Comparison of ENCODE assay signal across 18 mouse cellular contexts in the genomic region with DNA sequence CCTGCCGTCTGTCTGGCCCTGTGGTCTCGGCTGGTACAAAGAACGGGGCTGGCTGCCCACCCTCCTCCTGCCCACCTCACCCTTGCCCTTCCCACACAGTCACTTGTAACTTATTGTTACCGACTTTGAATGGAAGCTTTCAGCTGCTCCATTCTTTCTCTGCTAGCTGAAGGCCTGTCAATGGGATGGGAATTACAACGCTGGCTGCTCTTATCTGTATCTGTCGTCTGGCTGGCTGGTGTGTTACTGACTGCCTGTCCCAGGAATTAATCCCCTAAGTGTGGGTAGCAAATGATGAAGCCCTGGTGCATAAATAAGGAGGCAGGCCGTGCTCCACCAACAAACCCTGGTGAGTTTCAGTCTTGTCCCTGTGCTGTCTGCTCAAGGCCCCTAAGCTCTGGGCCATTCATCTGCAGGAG. TPM values are rescaled to one million over a fixed set of nuclear protein-coding genes. Genes with fewer than 3 reads are reported as not detected.
DNase-seq lines count a peak whose midpoint lies in the region; ATAC-seq and TF ChIP-seq lines count a peak whose summit lies in the region.
"Had no signal": no experiment of that assay in that cellular context is flagged by ENCODE, and none has a peak within 500 bp of the region (broad histone marks: within the 10 kb centered on the region; RNA-seq: fewer than 3 reads in every experiment).

No protein-coding gene starts in this region.

- TF ChIP-seq CTCF in cerebellum, adult 2 months (IDR thresholded peaks at IDR 0.05; ENCODE audit: borderline replicate concordance, insufficient read depth, low read depth, low read length) = no peak

- TF ChIP-seq POLR2A in cerebellum, adult 2 months (IDR thresholded peaks at IDR 0.05; ENCODE audit: borderline replicate concordance, insufficient read depth, low read length) = no peak

- ATAC-seq in heart, embryonic 11.5 days (replicated peaks; ENCODE audit: insufficient number of reproducible peaks, low FRiP score, low TSS enrichment) = no peak
- peak; percentile 66 for ATAC-seq in forebrain, embryonic 13.5 days
- ATAC-seq in midbrain, embryonic 11.5 days (ENCODE audit: low FRiP score) = peak; percentile 87
- ATAC-seq in erythroblast, adult 5-6 weeks (replicated peaks; ENCODE audit: low FRiP score, poor library complexity, severe bottlenecking) = no peak
- ATAC-seq: Patski had no signal

- no peaks in the 10 kb centered on the region for H3K27me3 ChIP-seq in heart, embryonic 11.5 days (ENCODE audit: control insufficient read depth, insufficient read depth, low read length)
- no peaks in the 10 kb centered on the region for H3K27me3 ChIP-seq in forebrain, embryonic 13.5 days
- no peaks in the 10 kb centered on the region for H3K27me3 ChIP-seq in midbrain, embryonic 11.5 days (ENCODE audit: control insufficient read depth, insufficient read depth, low read length)
- no peaks in the 10 kb centered on the region for H3K27me3 ChIP-seq in cerebellum, adult 2 months (ENCODE audit: control insufficient read depth, insufficient read depth, low read length)
- H3K27me3 ChIP-seq: embryonic facial prominence, embryonic 15.5 days; liver, embryonic 15.5 days; stomach, embryonic 15.5 days had no signal

- no peaks in the 10 kb centered on the region for H3K9me3 ChIP-seq in heart, embryonic 11.5 days (replicated peaks; ENCODE audit: control insufficient read depth, low read length)
- no peaks in the 10 kb centered on the region for H3K9me3 ChIP-seq in forebrain, embryonic 13.5 days (replicated peaks)
- H3K9me3 ChIP-seq in midbrain, embryonic 11.5 days (ENCODE audit: control insufficient read depth, low read length) = no peaks in the 10 kb centered on the region
- H3K9me3 ChIP-seq: embryonic facial prominence, embryonic 15.5 days; liver, embryonic 15.5 days; stomach, embryonic 15.5 days had no signal

- no peak overlapping the region for H3K9ac ChIP-seq in heart, embryonic 11.5 days (ENCODE audit: low read depth, low read length)
- H3K9ac ChIP-seq in forebrain, embryonic 13.5 days = no peak overlapping the region
- H3K9ac ChIP-seq in midbrain, embryonic 11.5 days (ENCODE audit: low read length) = no peak overlapping the region
- H3K9ac ChIP-seq: embryonic facial prominence, embryonic 15.5 days; liver, embryonic 15.5 days; stomach, embryonic 15.5 days had no signal

- H3K4me2 ChIP-seq in heart, embryonic 11.5 days = no peak overlapping the region
- peak overlapping the region; percentile 28 for H3K4me2 ChIP-seq in forebrain, embryonic 13.5 days
- H3K4me2 ChIP-seq in midbrain, embryonic 11.5 days = no peak overlapping the region
- H3K4me2 ChIP-seq: embryonic facial prominence, embryonic 15.5 days; liver, embryonic 15.5 days; stomach, embryonic 15.5 days had no signal

- H3K4me3 ChIP-seq in heart, embryonic 11.5 days (ENCODE audit: low read depth, low read length) = no peak overlapping the region
- H3K4me3 ChIP-seq in forebrain, embryonic 13.5 days = no peak overlapping the region
- no peak overlapping the region for H3K4me3 ChIP-seq in midbrain, embryonic 11.5 days (ENCODE audit: low read depth, low read length)
- no peak overlapping the region for H3K4me3 ChIP-seq in cerebellum, adult 2 months (replicated peaks; ENCODE audit: insufficient read depth, low read depth, low read length)
- H3K4me3 ChIP-seq: embryonic facial prominence, embryonic 15.5 days; gastrocnemius, adult 2 months; layer of hippocampus, adult 2 months; liver, embryonic 15.5 days; stomach, embryonic 15.5 days had no signal

- WGBS in heart, embryonic 11.5 days (ENCODE audit: insufficient replicate concordance) = 7% methylated on average over 7 of the region's 7 CpGs
- 3% methylated on average over 7 of the region's 7 CpGs for WGBS in forebrain, embryonic 13.5 days
- WGBS in midbrain, embryonic 11.5 days = 13% methylated on average over 7 of the region's 7 CpGs
- WGBS in cerebellum, adult 2 months = 34% methylated on average over 7 of the region's 7 CpGs

- DNase-seq in heart, postnatal 14 days = no peak
- DNase-seq in Muller cell, postnatal 12 days (ENCODE audit: inconsistent ontology term) = peak; percentile 34
- no peak for DNase-seq in midbrain, embryonic 11.5 days (ENCODE audit: low spot score, missing footprints)
- DNase-seq in cerebellum, adult 2 months = no peak
- no peak for DNase-seq in layer of hippocampus, adult 9-10 months (ENCODE audit: low spot score)
- DNase-seq: cerebellum, adult 9-11 months; gastrocnemius, adult 2 months; kidney, adult 9 months; left cerebral cortex, postnatal 4 days had no signal

- H3K4me1 ChIP-seq in heart, embryonic 11.5 days (ENCODE audit: control insufficient read depth, insufficient read depth, low read length) = peaks cover 11% of the 10 kb centered on the region
- H3K4me1 ChIP-seq in forebrain, embryonic 13.5 days = peaks cover 45% of the 10 kb centered on the region
- H3K4me1 ChIP-seq in midbrain, embryonic 11.5 days (ENCODE audit: control insufficient read depth, insufficient read depth, low read length) = peaks cover 31% of the 10 kb centered on the region
- H3K4me1 ChIP-seq in cerebellum, adult 2 months (ENCODE audit: control insufficient read depth, insufficient read depth, low read length) = no peaks in the 10 kb centered on the region
- H3K4me1 ChIP-seq: embryonic facial prominence, embryonic 15.5 days; liver, embryonic 15.5 days; stomach, embryonic 15.5 days had no signal

- no peaks in the 10 kb centered on the region for H3K36me3 ChIP-seq in heart, embryonic 11.5 days (ENCODE audit: control insufficient read depth, insufficient read depth, low read length)
- H3K36me3 ChIP-seq in forebrain, embryonic 13.5 days (ENCODE audit: poor library complexity, severe bottlenecking) = no peaks in the 10 kb centered on the region
- H3K36me3 ChIP-seq in midbrain, embryonic 11.5 days (ENCODE audit: control insufficient read depth, insufficient read depth, low read length) = no peaks in the 10 kb centered on the region
- H3K36me3 ChIP-seq: embryonic facial prominence, embryonic 15.5 days; liver, embryonic 15.5 days; stomach, embryonic 15.5 days had no signal

- intact Hi-C loops in heart, postnatal 14 days (cut with DNase I) = no loop called here

- H3K27ac ChIP-seq in heart, embryonic 11.5 days (ENCODE audit: low read depth, low read length) = peak overlapping the region; percentile 32
- H3K27ac ChIP-seq in forebrain, embryonic 13.5 days = peak overlapping the region; percentile 81
- peak overlapping the region; percentile 81 for H3K27ac ChIP-seq in midbrain, embryonic 11.5 days (ENCODE audit: low read depth, low read length)
- no peak overlapping the region for H3K27ac ChIP-seq in cerebellum, adult 2 months (ENCODE audit: insufficient read depth, low read length)
- H3K27ac ChIP-seq: embryonic facial prominence, embryonic 15.5 days; gastrocnemius, adult 2 months; layer of hippocampus, adult 2 months; liver, embryonic 15.5 days; macrophage; stomach, embryonic 15.5 days had no signal

RNA-seq across cellular contexts. Expression of gene Ccnq, which starts 34.5 kb away (rescaled TPM):
- 31.0 and 34.0 TPM in 2 replicates for polyA plus RNA-seq in heart, embryonic 11.5 days (2014; fragmentation: Nextera tagmentation; extraction: Ambion mirVana)
- total RNA-seq in heart, postnatal 14 days (2021) = 10 to 100 TPM; 12.9 to 14.2 TPM
- polyA plus RNA-seq in forebrain, embryonic 13.5 days (2015; fragmentation: Nextera tagmentation; extraction: Ambion mirVana) = 39.5 and 39.8 TPM in 2 replicates
- 42.1 and 42.2 TPM in 2 replicates for polyA plus RNA-seq in midbrain, embryonic 11.5 days (2014; fragmentation: Nextera tagmentation; extraction: Ambion mirVana)
- 30.8 and 31.2 TPM in 2 replicates for polyA plus RNA-seq in cerebellum, adult 2 months (2012; rRNA removed)
- total RNA-seq in erythroblast, adult 5-6 weeks (2015; ENCODE audit: low replicate concordance) = 4.6 and 16.7 TPM in 2 replicates
- total RNA-seq in erythroblast, adult 5-6 weeks (2017; ENCODE audit: low replicate concordance) = 4.7 and 6.6 TPM in 2 replicates

RNA-seq across cellular contexts. Expression of gene Lyrm9, which starts 40.4 kb away (rescaled TPM):
- polyA plus RNA-seq in heart, embryonic 11.5 days (2014; fragmentation: Nextera tagmentation; extraction: Ambion mirVana) = 27.4 and 28.3 TPM in 2 replicates
- total RNA-seq in heart, postnatal 14 days (2021) = 10 to 100 TPM; 31.1 to 36.3 TPM
- 24.2 and 25.2 TPM in 2 replicates for polyA plus RNA-seq in forebrain, embryonic 13.5 days (2015; fragmentation: Nextera tagmentation; extraction: Ambion mirVana)
- polyA plus RNA-seq in midbrain, embryonic 11.5 days (2014; fragmentation: Nextera tagmentation; extraction: Ambion mirVana) = 15.4 and 15.9 TPM in 2 replicates
- polyA plus RNA-seq in cerebellum, adult 2 months (2012; rRNA removed) = 22.6 and 32.9 TPM in 2 replicates
- 6.0 and 12.5 TPM in 2 replicates for total RNA-seq in erythroblast, adult 5-6 weeks (2015; ENCODE audit: low replicate concordance)
- 8.1 and 10.9 TPM in 2 replicates for total RNA-seq in erythroblast, adult 5-6 weeks (2017; ENCODE audit: low replicate concordance)

Comparison
In these comparisons a context has a peak if more than half of its experiments do, and no peak if none do; other contexts are left out.
1. ATAC-seq: peak in forebrain, embryonic 13.5 days (single experiment) and midbrain, embryonic 11.5 days (single experiment); none in heart, embryonic 11.5 days (single experiment) and erythroblast, adult 5-6 weeks (single experiment).